Mouse (Mus musculus) neural tube, embryonic 12.5 days (tissue): ENCODE data around the gene Taf1d. TPM values are rescaled to one million over a fixed set of nuclear protein-coding genes. Genes with fewer than 3 reads are reported as not detected.
"Not testable (repeated sequence)": the region's sequence is repeated elsewhere in the genome, so short reads cannot be mapped to it uniquely, and the experiment has no call there.

Experiments used
- ATAC-seq: fragments of 200-750 bp; cut with Nextera tagmentation; 2 replicates; pipeline ENCODE4 v1.8.0; 2017; ENCODE audit warnings: low read depth, mild to moderate bottlenecking, moderate TSS enrichment, moderate library complexity; ENCODE audit not compliant: low FRiP score
- H3K27ac ChIP-seq: fragments of 300-500 bp; sonication (generic); 2 replicates; pipeline ENCODE4 v1.5.1; 2016
- H3K27me3 ChIP-seq: fragments of 300-500 bp; sonication (generic); replicated peaks from 2 replicates; pipeline ENCODE4 v1.6.1; 2016; ENCODE audit warnings: mild to moderate bottlenecking
- H3K36me3 ChIP-seq: fragments of 300-500 bp; sonication (generic); 2 replicates; pipeline ENCODE4 v1.6.1; 2016; ENCODE audit warnings: mild to moderate bottlenecking
- H3K4me1 ChIP-seq: fragments of 300-500 bp; sonication (generic); 2 replicates; pipeline ENCODE4 v1.6.1; 2016
- H3K4me2 ChIP-seq: fragments of 300-500 bp; sonication (generic); replicated peaks from 2 replicates; pipeline ENCODE4 v1.6.1; 2016; ENCODE audit warnings: mild to moderate bottlenecking
- H3K4me3 ChIP-seq: fragments of 300-500 bp; sonication (generic); 2 replicates; pipeline ENCODE4 v1.5.1; 2016
- H3K9ac ChIP-seq: fragments of 300-500 bp; sonication (generic); 2 replicates; pipeline ENCODE4 v1.6.1; 2016; ENCODE audit warnings: mild to moderate bottlenecking
- H3K9me3 ChIP-seq: fragments of 300-500 bp; sonication (generic); 2 replicates; pipeline ENCODE4 v1.6.1; 2016; ENCODE audit warnings: mild to moderate bottlenecking
- WGBS: fragments of 180-500 bp; shearing (Covaris S2); methylation state at CpG from one replicate; pipeline ENCODE4 v1.1.7; 2016; 5-methylcytosine and 5-hydroxymethylcytosine counted together
- polyA plus RNA-seq: library from polyadenylated mRNA; unstranded; fragments of >200 nt; fragmentation: Nextera tagmentation; extraction: Ambion mirVana; gene quantifications from 2 replicates; pipeline ENCODE4 v1.2.1, GENCODE M21; 2016

Gene Taf1d
- polyA plus RNA-seq, 1 experiment from 2014 or later, result 59.1 TPM

DNA sequence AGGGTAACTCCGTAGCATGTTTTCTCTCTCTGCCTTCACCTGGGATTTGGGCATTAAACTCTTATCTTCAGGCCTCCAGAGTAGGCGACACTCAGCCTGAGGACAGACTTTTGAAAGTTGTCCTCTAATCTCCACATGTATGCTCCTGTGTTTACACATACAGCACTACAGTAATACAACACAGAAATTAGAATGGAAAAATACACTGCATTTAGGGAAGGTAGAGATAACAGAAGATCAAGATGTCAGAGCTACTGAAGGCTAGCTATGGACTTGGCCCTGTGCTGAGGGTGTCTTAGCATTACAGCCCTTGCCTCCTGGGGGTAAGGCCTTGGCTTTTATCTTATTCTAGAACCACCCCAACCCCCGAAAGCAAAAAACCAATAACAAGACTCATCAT is 17.6 kb upstream of the Taf1d start:
- no peak for ATAC-seq
- WGBS, result 85% methylated on average over 3 of the region's 3 CpGs

DNA sequence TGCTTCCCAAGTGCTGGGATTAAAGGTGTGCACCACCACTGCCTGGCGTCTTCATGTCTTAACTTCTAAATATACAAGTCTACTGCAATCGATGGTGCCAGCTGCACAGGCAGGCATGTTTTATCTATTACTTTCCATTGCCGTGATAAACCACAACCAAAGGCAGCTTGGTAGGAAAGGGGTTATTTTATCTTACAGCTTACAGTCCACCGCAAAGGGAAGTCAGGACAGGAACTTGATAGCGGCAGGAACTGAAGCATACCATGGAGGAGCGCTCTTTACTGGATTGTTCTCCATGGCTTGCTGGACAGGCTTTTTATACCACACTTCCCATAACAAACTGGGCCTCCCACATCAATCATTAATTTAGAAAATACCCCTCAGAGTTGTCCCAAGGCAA is 16.8 kb upstream of the Taf1d start:
- Histone ChIP-seq H3K9ac (no peak overlapping the region), H3K27ac (no peak overlapping the region), H3K36me3 (peaks cover 4% of the 10 kb centered on the region; the same call in 1 of the 2 replicates), H3K9me3 (no peaks in the 10 kb centered on the region), H3K4me1 (no peaks in the 10 kb centered on the region), H3K27me3 (no peaks in the 10 kb centered on the region), H3K4me3 (no peak overlapping the region), H3K4me2 (no peak overlapping the region)
- ATAC-seq, result no peak
- WGBS, result 91% methylated on average over 6 of the region's 6 CpGs

More for the DNA sequence above, 17.6 kb upstream of the Taf1d start:
- H3K4me1 ChIP-seq, result no peaks in the 10 kb centered on the region
- no peaks in the 10 kb centered on the region for H3K27me3 ChIP-seq
- H3K4me2 ChIP-seq, result no peak overlapping the region
- H3K9ac ChIP-seq, result no peak overlapping the region
- no peak overlapping the region for H3K27ac ChIP-seq
- no peaks in the 10 kb centered on the region for H3K9me3 ChIP-seq
- no peak overlapping the region for H3K4me3 ChIP-seq
- H3K36me3 ChIP-seq, result peaks cover 4% of the 10 kb centered on the region; the same call in 1 of the 2 replicates

DNA sequence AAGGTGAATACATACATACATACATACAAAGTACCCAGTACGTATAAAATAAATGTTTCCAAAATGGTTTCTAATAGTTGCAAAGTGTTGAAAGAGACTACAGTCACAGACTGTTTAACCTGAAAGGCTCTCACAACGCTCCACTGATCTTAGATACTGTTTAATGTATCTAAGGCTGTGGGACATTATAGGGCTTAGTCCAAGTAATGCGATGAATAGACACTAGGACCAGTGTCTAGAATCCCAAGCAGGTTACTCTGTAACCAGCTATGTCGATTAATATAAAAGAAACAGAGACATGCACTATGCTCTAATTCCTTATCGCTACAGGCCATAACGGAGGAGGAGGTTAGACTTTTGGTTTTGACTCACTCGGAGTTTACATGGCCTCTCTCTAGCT is 8.9 kb upstream of the Taf1d start:
- no peak overlapping the region for H3K9ac ChIP-seq
- no peak for ATAC-seq
- H3K4me1 ChIP-seq, result no peaks in the 10 kb centered on the region
- H3K27ac ChIP-seq, result no peak overlapping the region
- H3K4me2 ChIP-seq, result no peak overlapping the region
- no peaks in the 10 kb centered on the region for H3K36me3 ChIP-seq
- H3K27me3 ChIP-seq, result no peaks in the 10 kb centered on the region
- H3K4me3 ChIP-seq, result no peak overlapping the region
- H3K9me3 ChIP-seq, result no peaks in the 10 kb centered on the region
- whole genome bisulfite sequencing, result 90% methylated on average over 7 of the region's 7 CpGs

DNA sequence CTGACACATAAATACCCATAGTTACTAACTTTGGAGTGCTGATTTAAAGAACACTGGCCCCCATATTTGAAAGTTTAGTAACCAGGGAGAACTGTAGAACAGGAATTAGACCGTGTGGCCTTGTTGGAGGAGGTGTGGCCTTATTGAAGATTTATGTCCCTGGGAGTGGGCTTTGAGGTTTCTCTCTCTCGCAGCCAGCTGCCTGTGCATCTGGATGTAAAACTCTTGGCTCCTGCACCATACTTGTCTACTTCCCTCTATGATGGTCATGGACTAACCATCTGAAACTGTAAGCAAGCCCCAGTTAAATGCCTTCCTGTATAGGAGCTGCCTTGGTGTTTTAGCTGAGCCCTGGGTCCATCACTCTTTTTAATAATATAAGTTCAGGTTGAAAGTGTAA is 7.6 kb upstream of the Taf1d start:
- Histone ChIP-seq H3K4me2 (no peak overlapping the region), H3K27ac (no peak overlapping the region), H3K36me3 (no peaks in the 10 kb centered on the region), H3K27me3 (no peaks in the 10 kb centered on the region), H3K4me1 (no peaks in the 10 kb centered on the region), H3K9ac (no peak overlapping the region), H3K9me3 (no peaks in the 10 kb centered on the region), H3K4me3 (no peak overlapping the region)
- no peak for ATAC-seq
- 33% methylated on average over 2 of the region's 2 CpGs for WGBS

DNA sequence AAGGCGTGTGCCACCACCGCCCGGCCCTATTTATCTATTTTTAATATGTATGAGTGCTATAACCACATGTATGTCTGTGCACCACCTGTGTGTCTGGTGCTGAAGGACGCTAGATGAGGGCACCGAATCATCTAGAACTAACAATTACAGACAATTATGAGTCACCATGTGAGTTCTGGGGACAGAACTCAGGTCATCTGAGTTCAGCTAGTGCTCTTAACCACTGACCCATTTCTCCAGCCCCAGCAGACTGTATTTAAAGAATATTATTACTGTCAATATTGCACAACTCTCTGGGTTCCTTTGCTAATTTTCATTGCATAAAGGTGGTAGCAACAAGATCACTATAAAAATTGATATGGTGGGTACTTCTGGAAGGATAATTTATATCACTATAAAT is 6.0 kb upstream of the Taf1d start:
- ATAC-seq, result no peak
- no peaks in the 10 kb centered on the region for H3K4me1 ChIP-seq
- H3K4me2 ChIP-seq, result no peak overlapping the region
- no peaks in the 10 kb centered on the region for H3K27me3 ChIP-seq
- no peak overlapping the region for H3K4me3 ChIP-seq
- H3K9me3 ChIP-seq, result no peaks in the 10 kb centered on the region
- no peak overlapping the region for H3K27ac ChIP-seq
- H3K9ac ChIP-seq, result no peak overlapping the region
- H3K36me3 ChIP-seq, result no peaks in the 10 kb centered on the region
- 86% methylated on average over 5 of the region's 5 CpGs for WGBS

DNA sequence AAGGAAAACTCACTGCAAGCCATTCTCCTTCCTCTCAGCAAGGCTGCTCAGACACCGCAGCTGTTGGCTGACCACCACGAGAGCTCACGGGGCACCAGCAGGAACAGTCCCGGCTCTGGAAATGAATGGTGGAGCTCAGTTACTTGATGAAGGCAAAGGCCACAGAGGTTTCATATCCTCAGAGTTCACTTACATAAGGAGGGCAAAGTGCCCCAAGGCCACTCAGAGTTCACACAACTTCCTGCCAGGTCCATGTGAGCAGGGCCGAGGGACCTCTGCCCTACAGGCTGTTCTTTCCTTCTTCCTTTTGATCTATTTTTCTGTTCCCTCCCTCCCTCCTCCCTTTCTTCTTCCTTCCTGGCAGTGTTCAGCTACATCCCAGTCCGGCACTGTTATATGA is 4.6 kb upstream of the Taf1d start:
- no peak overlapping the region for H3K4me2 ChIP-seq
- no peaks in the 10 kb centered on the region for H3K27me3 ChIP-seq
- 70% methylated on average over 6 of the region's 6 CpGs for WGBS
- H3K9me3 ChIP-seq, result no peaks in the 10 kb centered on the region
- H3K27ac ChIP-seq, result no peak overlapping the region
- no peak overlapping the region for H3K9ac ChIP-seq
- ATAC-seq, result no peak
- H3K4me1 ChIP-seq, result no peaks in the 10 kb centered on the region
- H3K4me3 ChIP-seq, result no peak overlapping the region
- H3K36me3 ChIP-seq, result no peaks in the 10 kb centered on the region

DNA sequence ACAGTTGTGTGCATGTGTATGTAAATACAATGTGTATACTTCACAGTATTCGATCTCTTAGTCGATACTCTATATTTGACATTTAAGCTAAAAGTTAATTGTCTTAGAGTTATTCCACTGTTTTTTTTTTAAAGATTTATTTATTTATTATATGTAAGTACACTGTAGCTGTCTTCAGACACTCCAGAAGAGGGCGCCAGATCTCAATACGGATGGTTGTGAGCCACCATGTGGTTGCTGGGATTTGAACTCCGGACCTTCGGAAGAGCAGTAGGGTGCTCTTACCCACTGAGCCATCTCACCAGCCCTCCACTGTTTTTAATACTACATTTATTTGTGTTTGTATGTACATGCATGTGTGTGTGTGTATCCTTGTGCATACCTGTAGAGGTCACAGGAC is 4.0 kb upstream of the Taf1d start:
- not testable (repeated sequence) for H3K9me3 ChIP-seq, H3K27me3 ChIP-seq, H3K4me2 ChIP-seq, H3K27ac ChIP-seq, ATAC-seq, H3K36me3 ChIP-seq, H3K4me1 ChIP-seq, H3K9ac ChIP-seq, H3K4me3 ChIP-seq
- 81% methylated on average over 6 of the region's 6 CpGs for WGBS

DNA sequence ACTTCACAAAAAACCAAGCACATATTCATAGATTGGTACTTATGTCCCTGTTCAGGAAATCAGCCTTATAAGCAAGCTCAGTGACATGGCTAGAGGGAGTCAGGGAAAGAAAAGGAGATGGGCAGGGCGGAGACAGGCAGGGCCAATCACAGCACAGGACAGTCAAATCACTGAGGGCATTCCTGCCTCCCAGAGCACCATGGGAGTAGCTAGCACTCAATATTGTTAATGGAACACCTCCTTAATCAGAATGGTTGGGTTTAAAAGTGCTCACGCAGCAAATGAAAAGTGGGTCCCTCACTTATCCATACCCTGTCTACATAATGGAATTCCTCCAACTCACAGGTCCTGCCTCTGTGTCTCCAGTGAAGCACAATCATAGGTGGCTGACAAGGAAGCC is 3.1 kb upstream of the Taf1d start:
- 84% methylated on average over 2 of the region's 2 CpGs for WGBS
- no peak overlapping the region for H3K4me2 ChIP-seq
- ATAC-seq, result no peak
- no peak overlapping the region for H3K4me3 ChIP-seq
- no peaks in the 10 kb centered on the region for H3K9me3 ChIP-seq
- peaks cover 12% of the 10 kb centered on the region for H3K4me1 ChIP-seq
- no peak overlapping the region for H3K9ac ChIP-seq
- H3K27ac ChIP-seq, result no peak overlapping the region
- no peaks in the 10 kb centered on the region for H3K36me3 ChIP-seq
- no peaks in the 10 kb centered on the region for H3K27me3 ChIP-seq

DNA sequence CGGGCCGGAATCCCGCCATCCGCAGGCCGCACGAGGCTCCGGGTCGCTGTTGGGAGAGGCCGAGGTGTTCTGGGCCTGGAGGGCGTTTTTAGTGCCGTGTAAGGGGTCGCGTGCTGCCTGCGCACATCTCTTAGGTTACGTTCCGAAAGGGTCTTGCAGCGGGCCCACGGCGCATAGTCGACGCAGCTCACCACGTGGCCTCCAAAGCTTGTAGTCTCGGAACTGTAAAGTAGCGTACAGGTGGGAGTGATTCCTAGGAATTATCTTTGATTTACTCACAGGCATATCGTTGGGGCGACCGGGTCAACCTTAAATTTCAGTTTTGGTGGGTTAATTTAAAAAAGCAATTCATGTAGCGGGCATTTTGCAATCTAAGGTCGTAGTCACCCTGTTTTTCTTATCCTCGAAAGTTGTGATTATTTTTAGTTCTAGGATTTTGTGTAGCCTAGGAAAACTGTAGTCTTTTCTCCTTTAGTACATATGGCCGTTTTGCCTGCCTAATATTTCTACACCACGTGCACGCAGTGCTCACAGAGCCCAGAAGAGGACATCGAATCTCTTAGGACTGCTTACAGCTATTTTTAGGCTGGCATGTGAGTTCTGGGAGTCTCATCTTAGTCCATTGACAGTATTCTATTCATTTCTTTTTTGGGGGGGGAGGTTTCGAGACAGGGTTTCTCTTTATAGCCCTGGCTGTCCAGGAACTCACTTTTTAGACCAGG is 545 bp downstream of the Taf1d start, which contains the start of gene 4931406C07Rik:
4931406C07Rik (minus strand) TSS at position 51 of the 722 bp plus-strand sequence.
- peaks cover 26% of the 10 kb centered on the region for H3K36me3 ChIP-seq
- peak within 1 kb of the TSS; percentile 75 for H3K27ac ChIP-seq
- H3K4me1 ChIP-seq, result peaks cover 20% of the 10 kb centered on the region
- H3K9ac ChIP-seq, result peak within 1 kb of the TSS; percentile 95
- under 1% methylated on average over 35 of the region's 35 CpGs for WGBS
- peak within 1 kb of the TSS; percentile 82 for H3K4me2 ChIP-seq
- no peaks in the 10 kb centered on the region for H3K9me3 ChIP-seq
- peak; percentile 89 for ATAC-seq
- no peaks in the 10 kb centered on the region for H3K27me3 ChIP-seq
- H3K4me3 ChIP-seq, result peak within 1 kb of the TSS; percentile 82

DNA sequence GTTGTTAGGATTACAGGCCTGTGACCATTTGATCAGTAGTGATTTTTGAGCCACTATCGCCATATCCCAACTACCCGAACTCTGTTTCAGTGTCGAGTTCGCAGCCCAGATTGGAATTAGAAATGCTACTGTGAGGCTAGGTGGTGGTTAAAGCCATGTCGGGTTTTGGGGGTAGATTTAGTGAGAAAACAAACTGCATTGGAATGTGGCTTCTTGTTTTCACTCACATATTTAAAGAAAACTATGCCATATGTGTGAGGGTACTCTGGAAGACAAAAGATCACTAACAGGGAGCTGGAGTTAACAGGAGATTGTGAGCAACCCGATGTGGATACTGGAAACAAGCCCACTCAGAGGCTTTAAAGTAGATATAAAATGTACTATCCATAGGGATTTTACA is 1.2 kb downstream of the Taf1d start:
- Histone ChIP-seq H3K27ac (no peak overlapping the region), H3K4me1 (peaks cover 20% of the 10 kb centered on the region), H3K36me3 (peaks cover 33% of the 10 kb centered on the region), H3K27me3 (no peaks in the 10 kb centered on the region), H3K9me3 (no peaks in the 10 kb centered on the region), H3K4me3 (peak overlapping the region; percentile 82), H3K9ac (peak overlapping the region; percentile 95), H3K4me2 (peak overlapping the region; percentile 82)
- no peak for ATAC-seq
- WGBS, result 12% methylated on average over 6 of the region's 6 CpGs

DNA sequence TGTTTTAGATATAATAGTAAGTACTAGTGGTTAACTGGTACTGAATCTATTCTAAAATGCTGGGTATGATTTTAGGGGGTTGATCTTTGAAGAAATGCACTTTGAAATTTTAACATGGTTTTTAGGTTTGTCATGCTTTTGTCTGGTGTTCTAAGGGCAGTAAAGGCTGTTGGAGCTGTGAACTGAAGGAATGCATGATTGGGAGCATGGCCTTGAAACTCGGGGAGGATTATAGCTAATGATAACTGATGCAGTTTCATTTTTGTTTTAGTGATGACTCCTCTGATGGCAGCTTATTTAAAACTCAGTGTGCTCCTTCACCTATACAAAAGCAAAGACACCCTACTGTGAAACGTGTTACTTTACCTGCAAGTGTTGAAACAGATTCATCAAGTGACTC is 2.2 kb downstream of the Taf1d start:
- Histone ChIP-seq H3K27ac (no peak overlapping the region), H3K36me3 (peaks cover 39% of the 10 kb centered on the region), H3K4me3 (no peak overlapping the region), H3K4me1 (peaks cover 20% of the 10 kb centered on the region), H3K9me3 (no peaks in the 10 kb centered on the region), H3K9ac (no peak overlapping the region), H3K4me2 (0 out of 2 replicates have a peak overlapping the region, but pooled peaks have one; percentile 16), H3K27me3 (no peaks in the 10 kb centered on the region)
- no peak for ATAC-seq
- WGBS, result 68% methylated on average over 2 of the region's 2 CpGs

DNA sequence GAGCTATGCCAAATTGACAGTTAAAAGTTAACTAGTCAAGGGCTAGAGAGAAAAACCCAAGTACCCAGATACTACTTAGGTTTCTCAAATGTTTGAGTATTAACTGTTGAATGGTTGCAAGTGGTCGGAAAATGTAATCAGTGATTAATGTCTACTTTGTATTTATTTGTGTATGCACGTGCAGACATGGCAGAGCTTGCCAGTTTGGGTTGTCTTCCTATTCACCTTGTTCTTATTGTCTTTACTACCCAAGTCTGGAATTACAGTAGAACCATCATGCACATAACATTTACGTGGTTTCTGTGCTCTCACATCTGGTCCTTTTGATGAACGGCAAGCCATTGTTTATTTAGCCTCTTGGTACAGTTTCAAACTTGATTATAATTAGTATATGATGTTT is 3.4 kb downstream of the Taf1d start:
- Histone ChIP-seq H3K9me3 (no peaks in the 10 kb centered on the region), H3K4me3 (no peak overlapping the region), H3K27me3 (no peaks in the 10 kb centered on the region), H3K4me1 (peaks cover 20% of the 10 kb centered on the region), H3K4me2 (no peak overlapping the region; the same call in 1 of the 2 replicates), H3K27ac (no peak overlapping the region), H3K9ac (no peak overlapping the region), H3K36me3 (peaks cover 51% of the 10 kb centered on the region)
- no peak for ATAC-seq
- 81% methylated on average over 4 of the region's 4 CpGs for WGBS

DNA sequence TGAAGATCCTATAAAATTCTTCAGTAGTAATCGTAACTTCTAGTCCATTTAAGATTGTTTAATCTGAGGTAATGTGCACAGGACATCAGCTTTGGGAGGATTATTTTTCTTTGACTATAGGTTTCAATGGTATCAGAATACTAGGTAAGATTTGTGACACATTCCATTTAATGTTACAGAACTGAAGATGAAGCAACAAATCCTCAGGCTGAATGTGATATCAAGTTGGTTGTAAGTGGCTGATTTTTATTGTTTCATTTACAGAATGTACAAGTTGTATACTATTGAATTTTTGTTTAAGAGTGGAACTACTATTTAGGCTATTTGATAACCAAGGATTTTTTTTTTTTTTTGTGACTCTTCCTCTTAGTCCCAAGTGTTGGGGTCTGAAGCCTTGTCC is 4.2 kb downstream of the Taf1d start:
- no peak overlapping the region for H3K4me2 ChIP-seq
- no peak for ATAC-seq
- no peak overlapping the region for H3K9ac ChIP-seq
- H3K4me1 ChIP-seq, result peaks cover 20% of the 10 kb centered on the region
- no peak overlapping the region for H3K27ac ChIP-seq
- no peaks in the 10 kb centered on the region for H3K27me3 ChIP-seq
- no peaks in the 10 kb centered on the region for H3K9me3 ChIP-seq
- no peak overlapping the region for H3K4me3 ChIP-seq
- WGBS, result 90% methylated on average over 1 of the region's 1 CpGs
- peaks cover 59% of the 10 kb centered on the region for H3K36me3 ChIP-seq
